Mouse (Mus musculus): ENCODE measurements around the gene Sestd1. TPM values are rescaled to one million over a fixed set of nuclear protein-coding genes. Genes with fewer than 3 reads are reported as not detected.

The Sestd1 gene
- polyA plus RNA-seq, 1 experiment from 2014 or later, result 28.5 TPM

GRCm38 (mm10) chr2:77309313-77309712 lies 28.9 kb upstream of the Sestd1 start:
- no peak overlapping the region for H3K4me2 ChIP-seq (ENCODE audit: low read depth, severe bottlenecking)
- H3K9ac ChIP-seq (ENCODE audit: low read length), result no peak overlapping the region
- H3K4me1 ChIP-seq (ENCODE audit: control insufficient read depth, insufficient read depth, low read length), result no peaks in the 10 kb centered on the region
- 64% methylated on average over 7 of the region's 7 CpGs for WGBS
- H3K4me3 ChIP-seq (ENCODE audit: low read depth, low read length), result no peak overlapping the region
- H3K36me3 ChIP-seq (ENCODE audit: control insufficient read depth, insufficient read depth, low read length), result no peaks in the 10 kb centered on the region
- H3K9me3 ChIP-seq (ENCODE audit: control insufficient read depth, low read length), result no peaks in the 10 kb centered on the region
- ATAC-seq (ENCODE audit: insufficient number of reproducible peaks, low FRiP score, low TSS enrichment, low read depth) (no peak), DNase-seq (ENCODE audit: low spot score) (peak; percentile 54)
- no peaks in the 10 kb centered on the region for H3K27me3 ChIP-seq (ENCODE audit: control insufficient read depth, insufficient read depth, low read length)
- no peak overlapping the region for H3K27ac ChIP-seq (replicated peaks; ENCODE audit: low read depth, low read length)

- Histone ChIP-seq H3K4me1 (ENCODE audit: control insufficient read depth, insufficient read depth, low read length) (no peaks in the 10 kb centered on the region), H3K9ac (ENCODE audit: low read length) (no peak overlapping the region), H3K27ac (replicated peaks; ENCODE audit: low read depth, low read length) (no peak overlapping the region), H3K27me3 (ENCODE audit: control insufficient read depth, insufficient read depth, low read length) (no peaks in the 10 kb centered on the region), H3K4me2 (ENCODE audit: low read depth, severe bottlenecking) (no peak overlapping the region), H3K4me3 (ENCODE audit: low read depth, low read length) (no peak overlapping the region), H3K9me3 (ENCODE audit: control insufficient read depth, low read length) (no peaks in the 10 kb centered on the region), H3K36me3 (ENCODE audit: control insufficient read depth, insufficient read depth, low read length) (no peaks in the 10 kb centered on the region)
- DNase-seq (ENCODE audit: low spot score), result no peak
- ATAC-seq (ENCODE audit: insufficient number of reproducible peaks, low FRiP score, low TSS enrichment, low read depth), result no peak
- WGBS, result 79% methylated on average over 3 of the region's 3 CpGs
These were observed 24.1 kb upstream of the Sestd1 start for GRCm38 (mm10) chr2:77304494-77304893.

GRCm38 (mm10) chr2:77303716-77304115 lies 23.3 kb upstream of the Sestd1 start:
- Histone ChIP-seq H3K9me3 (ENCODE audit: control insufficient read depth, low read length) (no peaks in the 10 kb centered on the region), H3K4me2 (ENCODE audit: low read depth, severe bottlenecking) (no peak overlapping the region), H3K36me3 (ENCODE audit: control insufficient read depth, insufficient read depth, low read length) (no peaks in the 10 kb centered on the region), H3K4me3 (ENCODE audit: low read depth, low read length) (no peak overlapping the region), H3K9ac (ENCODE audit: low read length) (no peak overlapping the region), H3K4me1 (ENCODE audit: control insufficient read depth, insufficient read depth, low read length) (no peaks in the 10 kb centered on the region), H3K27ac (replicated peaks; ENCODE audit: low read depth, low read length) (no peak overlapping the region), H3K27me3 (ENCODE audit: control insufficient read depth, insufficient read depth, low read length) (no peaks in the 10 kb centered on the region)
- 74% methylated on average over 3 of the region's 3 CpGs for WGBS
- DNase-seq (ENCODE audit: low spot score), result no peak
- no peak for ATAC-seq (ENCODE audit: insufficient number of reproducible peaks, low FRiP score, low TSS enrichment, low read depth)

GRCm38 (mm10) chr2:77302655-77303348 lies 22.4 kb upstream of the Sestd1 start:
- no peak overlapping the region for H3K4me3 ChIP-seq (ENCODE audit: low read depth, low read length)
- no peak for ATAC-seq (ENCODE audit: insufficient number of reproducible peaks, low FRiP score, low TSS enrichment, low read depth)

GRCm38 (mm10) chr2:77301687-77302389 lies 21.4 kb upstream of the Sestd1 start:
- H3K4me1 ChIP-seq (ENCODE audit: control insufficient read depth, insufficient read depth, low read length), result no peaks in the 10 kb centered on the region
- H3K36me3 ChIP-seq (ENCODE audit: control insufficient read depth, insufficient read depth, low read length), result no peaks in the 10 kb centered on the region
- no peak overlapping the region for H3K4me2 ChIP-seq (ENCODE audit: low read depth, severe bottlenecking)
- no peak overlapping the region for H3K27ac ChIP-seq (replicated peaks; ENCODE audit: low read depth, low read length)
- H3K27me3 ChIP-seq (ENCODE audit: control insufficient read depth, insufficient read depth, low read length), result no peaks in the 10 kb centered on the region
- DNase-seq (ENCODE audit: low spot score) (no peak), ATAC-seq (ENCODE audit: insufficient number of reproducible peaks, low FRiP score, low TSS enrichment, low read depth) (no peak)
- H3K9ac ChIP-seq (ENCODE audit: low read length), result no peak overlapping the region
- WGBS, result 78% methylated on average over 9 of the region's 9 CpGs
- H3K4me3 ChIP-seq (ENCODE audit: low read depth, low read length), result no peak overlapping the region
- H3K9me3 ChIP-seq (ENCODE audit: control insufficient read depth, low read length), result no peaks in the 10 kb centered on the region

More at GRCm38 (mm10) chr2:77302655-77303348, 22.4 kb upstream of the Sestd1 start:
- no peak overlapping the region for H3K27ac ChIP-seq (replicated peaks; ENCODE audit: low read depth, low read length)
- no peaks in the 10 kb centered on the region for H3K4me1 ChIP-seq (ENCODE audit: control insufficient read depth, insufficient read depth, low read length)
- H3K9me3 ChIP-seq (ENCODE audit: control insufficient read depth, low read length), result no peaks in the 10 kb centered on the region
- no peak overlapping the region for H3K4me2 ChIP-seq (ENCODE audit: low read depth, severe bottlenecking)
- no peaks in the 10 kb centered on the region for H3K36me3 ChIP-seq (ENCODE audit: control insufficient read depth, insufficient read depth, low read length)
- no peaks in the 10 kb centered on the region for H3K27me3 ChIP-seq (ENCODE audit: control insufficient read depth, insufficient read depth, low read length)
- DNase-seq (ENCODE audit: low spot score), result no peak
- WGBS, result 63% methylated on average over 6 of the region's 6 CpGs
- no peak overlapping the region for H3K9ac ChIP-seq (ENCODE audit: low read length)

- H3K9ac ChIP-seq (ENCODE audit: low read length), result no peak overlapping the region
- no peaks in the 10 kb centered on the region for H3K9me3 ChIP-seq (ENCODE audit: control insufficient read depth, low read length)
- H3K4me2 ChIP-seq (ENCODE audit: low read depth, severe bottlenecking), result no peak overlapping the region
- H3K27ac ChIP-seq (replicated peaks; ENCODE audit: low read depth, low read length), result no peak overlapping the region
- ATAC-seq (ENCODE audit: insufficient number of reproducible peaks, low FRiP score, low TSS enrichment, low read depth), result no peak
- no peak for DNase-seq (ENCODE audit: low spot score)
- WGBS, result 72% methylated on average over 6 of the region's 6 CpGs
- no peaks in the 10 kb centered on the region for H3K4me1 ChIP-seq (ENCODE audit: control insufficient read depth, insufficient read depth, low read length)
- H3K36me3 ChIP-seq (ENCODE audit: control insufficient read depth, insufficient read depth, low read length), result no peaks in the 10 kb centered on the region
- no peaks in the 10 kb centered on the region for H3K27me3 ChIP-seq (ENCODE audit: control insufficient read depth, insufficient read depth, low read length)
- no peak overlapping the region for H3K4me3 ChIP-seq (ENCODE audit: low read depth, low read length)
These were observed 9.3 kb upstream of the Sestd1 start for GRCm38 (mm10) chr2:77289701-77290100.

GRCm38 (mm10) chr2:77286755-77287154 lies 6.4 kb upstream of the Sestd1 start:
- DNase-seq (ENCODE audit: low spot score) (no peak), ATAC-seq (ENCODE audit: insufficient number of reproducible peaks, low FRiP score, low TSS enrichment, low read depth) (no peak)
- no peak overlapping the region for H3K9ac ChIP-seq (ENCODE audit: low read length)
- no peaks in the 10 kb centered on the region for H3K27me3 ChIP-seq (ENCODE audit: control insufficient read depth, insufficient read depth, low read length)
- 31% methylated on average over 2 of the region's 2 CpGs for WGBS
- no peaks in the 10 kb centered on the region for H3K36me3 ChIP-seq (ENCODE audit: control insufficient read depth, insufficient read depth, low read length)
- H3K9me3 ChIP-seq (ENCODE audit: control insufficient read depth, low read length), result no peaks in the 10 kb centered on the region
- no peaks in the 10 kb centered on the region for H3K4me1 ChIP-seq (ENCODE audit: control insufficient read depth, insufficient read depth, low read length)
- H3K4me2 ChIP-seq (ENCODE audit: low read depth, severe bottlenecking), result no peak overlapping the region
- no peak overlapping the region for H3K27ac ChIP-seq (replicated peaks; ENCODE audit: low read depth, low read length)
- no peak overlapping the region for H3K4me3 ChIP-seq (ENCODE audit: low read depth, low read length)

GRCm38 (mm10) chr2:77284281-77284899 lies 4.0 kb upstream of the Sestd1 start:
- no peak for DNase-seq (ENCODE audit: low spot score)
- Histone ChIP-seq H3K27ac (replicated peaks; ENCODE audit: low read depth, low read length) (no peak overlapping the region), H3K4me2 (ENCODE audit: low read depth, severe bottlenecking) (no peak overlapping the region), H3K36me3 (ENCODE audit: control insufficient read depth, insufficient read depth, low read length) (no peaks in the 10 kb centered on the region), H3K9me3 (ENCODE audit: control insufficient read depth, low read length) (no peaks in the 10 kb centered on the region), H3K9ac (ENCODE audit: low read length) (no peak overlapping the region), H3K27me3 (ENCODE audit: control insufficient read depth, insufficient read depth, low read length) (no peaks in the 10 kb centered on the region), H3K4me1 (ENCODE audit: control insufficient read depth, insufficient read depth, low read length) (peaks cover 6% of the 10 kb centered on the region; the same call in 1 of the 2 replicates), H3K4me3 (ENCODE audit: low read depth, low read length) (no peak overlapping the region)
- WGBS, result 89% methylated on average over 2 of the region's 2 CpGs
- ATAC-seq (ENCODE audit: insufficient number of reproducible peaks, low FRiP score, low TSS enrichment, low read depth), result no peak
